Mouse (Mus musculus) spleen, adult 18-20 months (tissue): ENCODE measurements around the gene Hcn1.

Experiments
- DNase-seq, 2 experiments: peaks; one replicate each; pipeline ENCODE4 v3.0.0; 2022; ENCODE audit warnings: mixed read lengths in 2 of 2

Gene Hcn1

GRCm38 (mm10) chr13:117705997-117706396, 103.9 kb downstream of the Hcn1 start:
- DNase-seq: no peak

GRCm38 (mm10) chr13:117706496-117706895, 104.4 kb downstream of the Hcn1 start:
- no peak for DNase-seq

DNA sequence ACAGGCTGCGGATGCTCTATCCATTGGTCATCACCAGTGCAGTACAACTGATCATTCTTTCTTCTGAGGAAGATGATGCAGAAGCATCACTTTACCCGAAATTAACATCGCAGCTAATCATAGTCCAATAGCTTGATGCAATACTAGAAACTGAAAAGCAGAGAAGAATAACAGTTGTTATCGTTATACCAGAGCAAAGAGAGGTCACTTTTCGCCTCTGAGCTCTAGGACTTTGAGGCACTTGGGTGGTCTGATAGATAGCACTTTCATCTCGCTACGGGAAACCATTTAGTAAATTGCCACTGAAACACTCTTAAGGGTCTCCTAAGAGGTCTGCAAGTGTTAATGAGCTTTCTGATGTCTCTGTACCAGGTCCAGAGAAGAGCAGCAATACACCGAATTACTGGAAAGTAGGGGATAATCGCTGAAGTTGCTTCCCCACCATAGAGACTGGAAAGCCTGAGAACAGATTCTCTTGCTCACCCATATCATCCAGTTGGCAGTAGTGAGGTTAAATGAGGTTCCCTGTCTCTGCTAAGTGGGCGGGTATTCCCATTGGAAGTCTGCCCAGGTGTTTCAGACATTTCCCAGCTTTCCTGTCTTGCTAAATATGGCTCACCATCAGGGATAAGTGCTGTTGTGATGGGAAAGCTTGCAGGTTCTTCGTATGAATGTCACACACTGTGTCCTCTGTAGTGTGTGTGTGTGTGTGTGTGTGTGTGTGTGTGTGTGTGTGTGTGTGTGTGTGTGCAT, 105.0 kb downstream of the Hcn1 start:
- no peak for DNase-seq

- no peak for DNase-seq
Observed at GRCm38 (mm10) chr13:117710811-117711210, 108.7 kb downstream of the Hcn1 start.

GRCm38 (mm10) chr13:117722090-117722489, 120.0 kb downstream of the Hcn1 start:
- DNase-seq: no peak

DNA sequence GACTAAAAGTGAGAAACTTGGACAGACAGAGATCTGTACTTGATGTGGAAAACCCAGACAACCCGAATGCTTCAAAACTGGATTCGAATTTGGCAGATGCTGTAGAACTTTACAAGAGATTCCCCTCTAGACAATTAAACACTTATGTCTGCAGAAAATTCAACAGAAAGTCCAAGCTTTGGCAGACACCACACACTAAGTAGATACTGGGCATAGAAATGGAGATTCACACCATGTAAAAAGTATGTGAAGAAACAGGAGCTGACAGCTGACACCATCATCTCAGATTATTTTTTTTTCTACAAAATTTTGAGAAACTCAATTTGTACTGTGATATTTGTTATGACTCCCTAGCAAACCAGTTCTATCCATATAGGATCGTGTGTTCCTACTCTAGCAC, 122.0 kb downstream of the Hcn1 start:
- no peak for DNase-seq

DNA sequence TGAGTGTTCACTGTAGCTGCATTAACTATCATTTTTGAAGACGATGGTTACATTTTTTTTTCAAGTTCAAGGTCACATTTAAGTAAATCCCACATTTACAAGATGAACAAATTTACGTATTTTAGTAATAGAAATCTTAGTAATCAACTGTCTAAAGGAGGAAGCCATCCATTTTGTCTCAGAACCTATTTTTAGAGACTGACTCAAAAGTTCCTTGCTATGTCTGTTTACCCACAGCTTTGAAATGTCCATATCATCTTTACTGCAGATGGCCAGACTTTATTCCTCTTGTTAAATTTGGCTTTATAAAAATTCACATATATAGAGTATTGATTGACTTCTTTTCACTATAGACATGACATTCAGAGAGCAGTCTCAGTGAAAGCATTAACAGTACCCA, 126.3 kb downstream of the Hcn1 start:
- DNase-seq: no peak

DNA sequence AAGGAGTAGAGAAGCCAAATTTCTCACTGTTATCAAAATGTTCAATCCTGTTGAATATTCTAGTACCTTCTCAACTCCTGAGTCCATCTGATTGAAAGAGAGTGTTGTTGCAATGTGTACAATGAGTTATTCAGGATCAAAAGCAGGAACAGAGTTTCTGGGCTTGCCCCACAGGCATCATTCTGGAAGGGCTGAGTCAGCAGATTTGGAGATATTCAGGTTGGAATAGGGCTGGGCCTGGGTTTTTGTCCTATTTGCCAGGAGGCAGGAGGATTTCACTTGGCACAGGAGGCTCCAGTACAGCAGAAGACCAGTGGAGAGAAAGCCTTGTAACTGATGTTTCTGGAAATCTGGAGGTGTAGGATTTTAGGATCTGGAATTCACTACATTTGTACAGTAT, 130.6 kb downstream of the Hcn1 start:
- DNase-seq: no peak

DNA sequence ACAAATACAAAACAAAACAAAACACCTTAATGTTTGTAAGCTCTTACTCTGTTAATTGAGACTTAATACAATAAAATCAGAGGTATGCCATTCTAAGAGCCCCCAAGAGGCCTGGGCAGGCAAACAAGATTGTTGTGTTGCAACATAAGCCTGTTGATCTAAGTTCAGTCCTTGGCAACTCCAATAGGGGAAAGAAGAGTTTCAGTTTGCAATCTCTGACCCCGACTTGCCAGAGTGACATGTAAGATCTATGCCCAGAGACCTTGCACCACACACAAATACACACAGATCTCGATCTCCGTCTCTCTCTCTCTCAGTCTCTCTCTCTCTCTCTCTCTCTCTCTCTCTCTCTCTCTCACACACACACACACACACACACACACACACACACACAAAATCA, 142.3 kb downstream of the Hcn1 start:
- DNase-seq: no peak

GRCm38 (mm10) chr13:117745173-117745572, 143.1 kb downstream of the Hcn1 start:
- DNase-seq: no peak

GRCm38 (mm10) chr13:117765487-117765886, 163.4 kb downstream of the Hcn1 start:
- no peak for DNase-seq

DNA sequence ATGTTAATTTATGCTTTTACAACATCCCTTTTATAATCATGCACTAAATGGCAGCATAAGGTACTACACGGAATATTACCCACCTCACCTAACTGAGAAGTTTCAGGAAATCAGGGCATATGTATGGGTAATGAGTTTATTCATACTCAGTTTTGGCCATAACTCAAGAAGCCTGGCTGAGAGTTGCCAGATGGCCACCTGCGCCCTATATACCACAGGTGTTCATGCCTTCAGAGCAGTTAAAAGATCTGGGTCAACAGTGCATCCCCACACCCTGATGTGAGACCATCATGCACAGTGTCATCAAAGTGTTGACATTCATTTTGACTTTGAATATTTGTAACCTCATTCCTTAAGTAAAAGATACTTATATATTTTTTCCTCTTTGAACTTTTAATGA, 183.3 kb downstream of the Hcn1 start:
- no peak for DNase-seq

DNA sequence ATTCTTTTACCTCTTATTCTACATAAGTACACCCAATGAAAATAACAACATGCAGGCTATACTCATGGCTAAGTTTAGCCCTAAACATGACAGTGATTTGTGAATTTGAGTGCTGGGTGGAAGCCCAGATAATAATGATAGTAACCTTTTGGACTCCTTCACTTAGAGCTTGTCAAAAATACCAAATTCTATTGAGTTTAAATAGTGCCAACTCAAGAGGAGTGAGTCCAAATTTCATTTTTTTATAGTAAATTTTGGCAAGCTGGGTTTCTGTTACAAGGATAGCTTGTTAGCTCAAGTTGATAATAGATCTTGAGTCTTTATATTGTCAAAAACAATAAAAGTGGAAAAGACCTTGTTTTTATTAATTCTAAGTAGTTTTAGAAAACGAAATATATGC, 190.7 kb downstream of the Hcn1 start:
- no peak for DNase-seq

DNA sequence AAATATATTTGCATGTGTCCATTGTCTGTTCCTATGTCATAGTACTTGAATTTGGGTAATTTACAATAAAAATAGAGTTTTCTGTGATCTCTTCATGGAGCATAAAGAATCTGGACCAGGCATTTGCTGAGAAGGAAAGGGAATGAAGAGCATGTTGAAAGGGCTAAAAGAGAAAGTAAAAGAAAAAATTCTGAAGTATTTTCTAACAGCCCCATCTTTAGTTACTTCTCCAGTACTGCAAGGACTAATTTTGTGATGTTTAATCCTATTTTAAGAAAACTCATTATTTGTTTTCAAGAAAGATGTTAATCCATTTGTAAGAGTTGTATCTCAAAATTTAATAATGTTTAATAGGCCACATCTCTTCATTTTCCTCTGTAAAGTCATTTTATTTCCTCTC, 198.9 kb downstream of the Hcn1 start:
- DNase-seq: no peak

GRCm38 (mm10) chr13:117827628-117828027, 225.5 kb downstream of the Hcn1 start:
- DNase-seq: no peak

DNA sequence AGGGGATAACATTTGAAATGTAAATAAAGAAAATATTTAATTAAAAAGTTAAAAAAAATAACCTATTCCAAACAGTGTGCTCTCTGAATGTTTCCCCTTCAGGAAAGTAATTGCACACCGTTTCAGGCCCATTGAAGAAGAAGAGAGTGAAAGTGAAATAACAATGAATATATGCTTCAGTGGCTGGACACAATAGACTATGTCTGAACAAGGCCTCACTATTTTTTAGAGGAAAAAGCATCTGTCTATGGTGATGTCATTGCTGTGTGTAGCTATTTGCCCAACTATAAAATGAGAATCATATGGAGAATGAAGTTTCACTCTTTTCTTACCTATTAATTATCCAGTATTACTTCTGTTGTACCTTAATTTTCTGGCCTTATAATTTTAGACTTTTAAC, 234.5 kb downstream of the Hcn1 start:
- no peak for DNase-seq

- no peak for DNase-seq
Observed at GRCm38 (mm10) chr13:117838264-117838663, 236.1 kb downstream of the Hcn1 start.

GRCm38 (mm10) chr13:117842366-117842765, 240.2 kb downstream of the Hcn1 start:
- DNase-seq: no peak

GRCm38 (mm10) chr13:117847290-117847689, 245.2 kb downstream of the Hcn1 start:
- DNase-seq: no peak

DNA sequence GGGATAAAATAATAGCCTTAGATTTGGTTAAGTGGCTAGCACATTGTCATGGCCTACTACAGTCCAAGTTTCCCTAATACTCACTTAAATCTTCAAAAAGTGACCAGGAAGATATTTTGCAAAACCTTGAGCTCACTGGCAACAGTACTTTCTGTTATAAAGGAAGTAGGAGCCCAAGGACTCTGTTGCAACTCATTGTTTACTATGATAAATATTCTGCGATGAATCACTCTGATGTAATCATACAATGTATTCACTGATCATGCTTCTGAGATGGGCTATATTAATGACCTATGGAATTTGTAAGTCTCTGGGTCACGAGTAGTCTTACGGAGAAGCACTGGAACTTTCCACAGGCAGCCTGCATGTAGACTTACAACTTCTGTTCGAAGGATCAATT, 246.6 kb downstream of the Hcn1 start:
- no peak for DNase-seq

DNA sequence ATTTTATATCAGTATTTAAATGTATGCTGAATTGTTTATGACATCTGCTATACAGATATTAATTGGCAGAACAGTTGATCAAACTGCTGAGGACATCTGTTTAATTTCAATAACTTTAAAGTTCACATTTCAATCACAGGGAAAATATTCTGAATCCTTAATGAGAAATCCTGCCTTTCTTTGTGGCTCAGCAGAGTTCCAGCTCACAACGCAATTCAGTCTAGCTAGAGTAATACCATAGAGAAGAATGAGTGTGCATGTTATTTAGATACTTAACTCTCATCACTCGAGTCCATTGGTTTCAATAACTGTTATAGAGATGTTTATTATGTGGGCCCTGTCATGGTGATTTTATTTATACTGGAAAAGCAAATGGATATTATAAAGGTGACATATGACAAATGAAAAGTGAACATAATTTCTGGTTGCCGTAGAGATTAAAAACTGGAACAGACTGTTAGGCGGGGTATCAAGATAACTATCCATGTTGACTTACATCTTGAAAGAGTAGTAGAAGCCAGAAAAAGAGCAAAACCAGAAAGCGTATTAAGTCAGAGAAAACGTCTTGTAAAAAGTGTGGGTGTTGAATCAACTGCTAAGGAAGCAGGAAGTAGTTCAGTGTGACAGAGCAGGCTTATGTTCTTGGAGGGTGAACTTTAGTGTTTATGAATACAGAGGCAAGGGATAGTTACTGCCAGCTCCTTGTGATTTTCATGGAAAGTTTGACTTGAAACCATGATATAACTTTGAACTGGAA, 250.0 kb downstream of the Hcn1 start:
- DNase-seq: no peak

GRCm38 (mm10) chr13:117852711-117853051, 250.6 kb downstream of the Hcn1 start:
- DNase-seq: no peak

- no peak for DNase-seq
Observed at GRCm38 (mm10) chr13:117858416-117858815, 256.3 kb downstream of the Hcn1 start.

DNA sequence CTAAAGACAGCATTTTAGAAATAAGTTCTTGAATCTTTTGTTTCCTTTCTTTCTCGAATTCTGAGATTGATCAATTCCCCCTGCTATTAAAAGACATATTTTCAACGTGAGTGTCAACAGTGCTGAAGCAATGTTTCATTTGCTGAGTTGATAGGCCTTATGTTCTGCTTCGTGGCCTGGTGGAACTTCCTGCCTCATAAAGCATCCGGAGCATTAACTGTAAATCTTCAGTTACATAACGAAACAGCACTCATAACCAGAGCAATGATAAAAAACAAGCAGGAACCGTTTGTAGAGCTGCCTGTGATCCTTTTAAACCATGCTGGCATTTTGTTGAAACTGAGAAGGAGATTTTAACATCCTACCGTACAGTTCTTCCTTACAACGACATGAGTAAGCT, 275.7 kb downstream of the Hcn1 start:
- DNase-seq: no peak
